Mouse (Mus musculus): ENCODE data around the gene Camta2. TPM values are rescaled to one million over a fixed set of nuclear protein-coding genes. Genes with fewer than 3 reads are reported as not detected.

Gene Camta2
- polyA plus RNA-seq, 1 experiment from 2014 or later = 12.6 TPM

DNA sequence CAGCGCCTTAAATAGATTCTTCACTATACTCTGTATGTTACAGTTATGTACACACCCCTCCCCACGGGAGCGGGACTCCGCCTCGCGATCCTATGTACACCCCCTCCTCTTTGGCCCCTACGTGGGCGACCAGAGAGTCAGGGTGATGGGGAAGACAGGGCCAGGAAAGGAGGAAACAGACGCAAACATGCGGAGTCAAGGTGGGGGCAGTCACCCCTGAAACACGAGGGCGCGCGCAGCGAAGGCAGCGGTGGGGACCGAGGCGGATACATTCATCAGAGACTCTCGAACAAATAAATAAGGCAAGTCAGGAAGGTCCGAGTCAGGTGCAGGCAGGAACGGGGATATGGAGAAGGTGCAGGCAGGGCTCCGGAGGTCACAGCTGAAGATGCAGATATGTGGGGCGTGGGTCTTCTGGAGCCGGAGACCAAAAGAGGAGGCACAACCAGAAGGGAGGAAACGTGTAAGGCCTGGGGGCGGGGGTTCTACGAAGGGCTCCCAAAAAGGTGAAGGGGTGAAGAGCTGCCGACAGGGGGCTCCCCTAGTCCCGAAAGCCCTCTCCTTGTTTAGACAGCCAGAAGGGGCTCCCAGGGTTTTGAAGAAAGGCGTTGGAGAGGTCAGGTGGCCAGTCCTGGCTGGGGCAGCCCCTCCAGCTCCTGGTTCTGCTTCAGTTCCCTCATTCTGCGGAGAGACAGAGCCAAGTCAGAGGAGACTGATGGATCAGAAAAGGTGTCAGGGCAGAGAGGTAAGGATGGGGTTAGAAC lies 18.1 kb downstream of the Camta2 start:
- peak overlapping the region; percentile 64 for H3K4me3 ChIP-seq (replicated peaks)
- under 1% methylated on average over 31 of the region's 31 CpGs for WGBS
- peak overlapping the region; percentile 92 for H3K4me2 ChIP-seq
- no peaks in the 10 kb centered on the region for H3K27me3 ChIP-seq
- peaks cover 28% of the 10 kb centered on the region for H3K36me3 ChIP-seq (replicated peaks)
- no peaks in the 10 kb centered on the region for H3K9me3 ChIP-seq
- peak; percentile 60 for ATAC-seq (ENCODE audit: low FRiP score)
- peak overlapping the region; percentile 84 for H3K9ac ChIP-seq
- H3K27ac ChIP-seq = peak overlapping the region; percentile 98
- peaks cover 28% of the 10 kb centered on the region for H3K4me1 ChIP-seq

DNA sequence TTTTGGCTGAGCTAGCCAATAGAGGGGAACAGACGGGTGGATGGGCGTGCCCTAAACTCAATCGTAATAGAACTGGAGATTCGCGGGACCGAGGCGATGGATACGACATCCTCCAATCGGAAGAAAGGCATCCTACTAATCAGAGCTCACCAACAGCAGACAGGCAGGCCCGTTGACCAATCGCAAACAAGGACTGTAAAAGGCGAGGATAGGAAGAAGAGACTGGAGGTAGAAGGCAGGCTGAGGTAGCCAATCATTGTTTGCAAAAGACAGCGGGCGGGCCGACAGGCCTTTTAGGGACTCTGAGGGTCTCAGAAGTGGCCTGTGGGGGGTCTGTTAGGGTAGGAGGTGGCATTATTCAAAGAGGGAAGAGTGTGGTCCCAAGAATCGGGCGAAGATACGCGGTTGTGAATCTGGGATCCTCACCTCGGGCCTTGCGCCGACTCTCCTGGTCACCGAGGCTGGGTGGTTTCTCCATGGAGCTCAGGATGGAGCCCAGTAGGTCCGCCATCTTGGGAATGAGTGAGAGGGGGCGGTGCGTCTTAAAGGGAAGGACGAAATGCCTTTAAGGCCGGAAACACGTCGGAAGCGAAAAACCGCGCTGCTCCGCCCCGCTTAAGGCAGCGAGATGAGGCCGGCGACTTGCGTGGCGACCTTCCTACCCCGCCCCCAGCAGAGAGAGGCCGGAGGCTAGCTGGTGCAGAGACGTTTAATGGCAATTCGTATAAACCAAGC lies 19.0 kb downstream of the Camta2 start, which contains the start of gene Spag7:
Spag7 (minus strand) TSS at position 646 of the 735 bp plus-strand sequence.
- ATAC-seq (ENCODE audit: low FRiP score) = peak; percentile 96
- H3K27me3 ChIP-seq = no peaks in the 10 kb centered on the region
- H3K36me3 ChIP-seq (replicated peaks) = peaks cover 31% of the 10 kb centered on the region
- no peaks in the 10 kb centered on the region for H3K9me3 ChIP-seq
- under 1% methylated on average over 44 of the region's 44 CpGs for WGBS
- H3K4me1 ChIP-seq = peaks cover 28% of the 10 kb centered on the region
- H3K4me3 ChIP-seq (replicated peaks) = peak within 1 kb of the TSS; percentile 64
- H3K4me2 ChIP-seq = peak within 1 kb of the TSS; percentile 92
- peak within 1 kb of the TSS; percentile 84 for H3K9ac ChIP-seq
- H3K27ac ChIP-seq = peak within 1 kb of the TSS; percentile 98

DNA sequence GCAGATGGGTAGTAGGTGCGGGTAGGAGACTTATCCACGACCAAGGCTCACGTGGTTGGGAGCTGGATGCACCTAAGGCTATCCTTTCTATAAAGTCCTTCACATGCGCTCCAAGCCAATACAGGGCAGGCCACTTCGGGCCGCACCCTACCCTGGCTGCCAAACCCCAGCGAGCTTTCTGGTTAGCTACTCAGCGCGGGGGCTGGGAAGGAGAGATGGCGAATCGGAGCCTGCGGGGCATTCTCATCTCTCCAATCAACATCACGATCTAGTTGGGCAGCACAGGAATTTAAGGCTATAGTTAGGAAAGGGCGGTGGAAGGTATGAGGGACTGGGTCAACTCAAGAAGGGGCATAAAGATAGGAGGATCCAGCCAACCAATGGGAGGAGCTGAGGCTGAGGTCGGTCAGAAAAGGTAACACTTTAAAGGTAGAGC lies 19.6 kb downstream of the Camta2 start:
- peak; percentile 42 for ATAC-seq (ENCODE audit: low FRiP score)
- H3K9ac ChIP-seq = peak overlapping the region; percentile 59
- H3K4me2 ChIP-seq = peak overlapping the region; percentile 78
- under 1% methylated on average over 15 of the region's 15 CpGs for WGBS
- H3K4me3 ChIP-seq (replicated peaks) = peak overlapping the region; percentile 64
- H3K4me1 ChIP-seq = peaks cover 28% of the 10 kb centered on the region
- no peaks in the 10 kb centered on the region for H3K9me3 ChIP-seq
- peaks cover 32% of the 10 kb centered on the region for H3K36me3 ChIP-seq (replicated peaks)
- H3K27me3 ChIP-seq = no peaks in the 10 kb centered on the region
- H3K27ac ChIP-seq = peak overlapping the region; percentile 98

DNA sequence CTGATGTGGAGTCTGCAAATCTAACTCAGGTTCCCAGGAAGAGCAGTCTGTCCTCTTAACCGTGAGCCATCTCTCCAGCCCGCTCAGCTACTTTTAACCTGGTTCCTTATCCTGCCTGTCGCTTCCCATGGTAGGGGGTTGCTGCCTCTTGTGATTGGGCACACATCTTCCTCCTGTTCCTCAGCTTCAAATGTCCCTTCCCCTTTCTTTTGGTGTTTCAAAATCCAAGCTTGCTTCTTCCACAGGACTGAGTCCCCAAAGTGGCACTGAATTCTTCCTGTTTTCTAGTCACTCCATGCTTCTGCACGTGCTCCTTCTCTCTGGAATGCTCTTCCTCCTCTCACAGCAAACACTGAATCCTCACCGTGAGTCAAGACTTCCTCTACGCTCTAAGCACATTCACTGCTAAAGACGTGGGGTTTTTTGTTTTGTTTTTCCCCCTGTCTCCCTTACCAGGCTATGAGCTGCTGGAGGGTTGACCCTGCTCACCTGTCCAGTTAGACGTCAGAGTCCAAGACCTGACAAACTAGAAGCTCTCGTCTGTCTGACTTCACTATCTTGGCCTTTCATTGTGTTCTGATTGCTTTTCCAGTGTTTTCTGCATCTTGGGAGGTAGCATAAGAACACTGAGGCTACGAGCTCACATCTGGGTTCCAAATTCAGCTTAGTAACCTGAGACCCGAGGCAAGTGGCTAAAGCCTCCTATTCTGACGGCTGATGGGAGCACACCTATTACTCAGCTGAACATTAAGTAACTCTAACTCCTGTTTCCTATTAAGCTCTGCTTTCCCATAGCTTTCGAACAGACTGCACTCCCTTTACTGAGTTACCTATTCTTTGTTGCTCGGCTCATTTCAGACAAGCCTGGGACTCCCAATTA lies 20.4 kb downstream of the Camta2 start:
- WGBS = 74% methylated on average over 14 of the region's 14 CpGs
- no peaks in the 10 kb centered on the region for H3K27me3 ChIP-seq
- H3K9me3 ChIP-seq = no peaks in the 10 kb centered on the region
- peaks cover 41% of the 10 kb centered on the region for H3K36me3 ChIP-seq (replicated peaks)
- H3K4me3 ChIP-seq (replicated peaks) = peak overlapping the region; percentile 64
- no peak overlapping the region for H3K27ac ChIP-seq
- H3K4me2 ChIP-seq = peak overlapping the region; percentile 78
- H3K9ac ChIP-seq = peak overlapping the region; percentile 59; the same call in 1 of the 2 replicates
- no peak for ATAC-seq (ENCODE audit: low FRiP score)
- peaks cover 28% of the 10 kb centered on the region for H3K4me1 ChIP-seq

DNA sequence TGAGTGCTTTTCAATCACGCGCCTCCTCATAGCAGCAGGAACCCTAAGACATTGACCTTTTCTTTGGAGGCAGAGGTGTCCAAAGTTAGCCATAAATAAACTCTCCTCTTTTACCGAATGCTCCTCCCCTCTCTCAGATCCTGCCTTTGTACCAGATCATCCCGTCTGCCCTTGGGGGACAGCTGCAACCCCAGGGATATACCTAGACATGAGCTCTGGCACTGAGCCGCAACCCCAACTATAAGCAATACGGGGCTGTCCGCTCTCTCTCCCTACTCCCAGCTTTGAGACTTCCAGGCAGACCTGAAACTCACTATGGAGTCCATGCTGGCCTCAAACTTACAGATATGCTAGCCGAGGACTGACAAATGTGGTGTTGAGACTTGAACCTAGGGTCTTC lies 21.2 kb downstream of the Camta2 start:
- Histone ChIP-seq H3K4me3 (replicated peaks) (no peak overlapping the region), H3K9me3 (no peaks in the 10 kb centered on the region), H3K9ac (no peak overlapping the region), H3K4me1 (peaks cover 28% of the 10 kb centered on the region), H3K27me3 (no peaks in the 10 kb centered on the region), H3K36me3 (replicated peaks) (peaks cover 47% of the 10 kb centered on the region), H3K4me2 (no peak overlapping the region), H3K27ac (no peak overlapping the region)
- ATAC-seq (ENCODE audit: low FRiP score) = no peak
- 93% methylated on average over 8 of the region's 8 CpGs for WGBS

DNA sequence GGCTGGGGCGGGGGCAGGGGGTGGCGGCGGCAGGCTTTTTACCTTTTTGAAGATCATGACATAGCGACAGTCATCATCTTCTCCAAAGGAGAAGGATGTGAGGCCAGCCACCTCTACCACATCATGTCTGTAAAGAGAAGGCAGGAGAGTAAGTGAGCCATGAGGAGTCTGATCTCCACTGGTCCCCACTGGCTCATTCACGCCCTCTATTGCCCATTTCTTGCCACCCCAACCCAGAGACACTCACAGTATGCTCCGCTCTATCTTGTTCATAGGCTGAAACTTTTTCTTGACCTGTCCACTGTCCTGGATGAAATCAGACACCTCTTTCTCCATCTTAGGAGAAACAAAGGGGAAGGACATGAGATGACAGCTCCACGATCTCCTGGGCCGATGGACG lies 23.2 kb downstream of the Camta2 start:
- peaks cover 47% of the 10 kb centered on the region for H3K36me3 ChIP-seq (replicated peaks)
- no peak for ATAC-seq (ENCODE audit: low FRiP score)
- no peak overlapping the region for H3K27ac ChIP-seq
- no peak overlapping the region for H3K4me3 ChIP-seq (replicated peaks)
- WGBS = 92% methylated on average over 9 of the region's 9 CpGs
- no peak overlapping the region for H3K9ac ChIP-seq
- no peaks in the 10 kb centered on the region for H3K27me3 ChIP-seq
- H3K4me2 ChIP-seq = no peak overlapping the region
- H3K9me3 ChIP-seq = no peaks in the 10 kb centered on the region
- H3K4me1 ChIP-seq = peaks cover 13% of the 10 kb centered on the region

DNA sequence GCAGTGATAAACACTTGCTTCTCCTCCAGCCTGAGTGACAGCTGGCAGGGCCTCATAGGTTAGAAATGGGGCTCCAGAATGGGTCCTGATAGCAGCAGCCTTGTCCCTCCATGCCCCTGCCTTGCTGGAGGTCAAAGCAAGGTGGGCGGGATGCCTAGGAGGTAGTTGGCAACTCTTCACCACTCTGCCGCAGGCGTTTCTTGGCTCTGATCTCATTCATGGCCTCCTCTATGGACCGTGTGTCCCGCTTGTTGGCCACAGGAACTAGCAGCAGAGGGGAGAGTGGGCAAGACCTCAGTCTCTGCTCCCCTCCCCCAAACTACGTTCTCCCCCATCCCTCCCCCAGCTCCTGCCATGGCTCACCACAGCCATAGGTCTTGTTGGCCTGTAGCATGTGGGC lies 23.9 kb downstream of the Camta2 start:
- Histone ChIP-seq H3K4me2 (no peak overlapping the region), H3K36me3 (replicated peaks) (peaks cover 47% of the 10 kb centered on the region), H3K27ac (no peak overlapping the region), H3K4me1 (peaks cover 13% of the 10 kb centered on the region), H3K27me3 (no peaks in the 10 kb centered on the region), H3K9me3 (no peaks in the 10 kb centered on the region), H3K9ac (no peak overlapping the region), H3K4me3 (replicated peaks) (no peak overlapping the region)
- no peak for ATAC-seq (ENCODE audit: low FRiP score)
- WGBS = 95% methylated on average over 6 of the region's 6 CpGs

DNA sequence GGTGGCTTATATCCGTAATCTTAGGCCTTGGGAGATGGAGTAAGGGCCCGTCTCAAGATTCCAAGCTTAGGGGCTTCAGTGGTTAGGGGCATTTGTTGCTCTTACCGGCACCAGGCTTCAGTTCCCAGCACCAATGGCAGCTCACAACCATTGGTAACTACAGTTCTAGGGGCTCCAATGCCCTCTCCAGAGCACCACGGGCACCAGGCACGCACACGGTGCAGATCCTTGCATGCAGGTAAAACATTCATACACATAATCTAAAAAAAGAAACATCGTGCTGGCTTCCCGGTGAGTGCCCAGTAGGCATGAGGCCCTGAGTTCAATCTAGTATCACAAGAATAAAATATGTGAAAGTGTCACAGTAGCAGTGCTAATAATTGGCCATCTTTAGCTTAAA lies 24.8 kb downstream of the Camta2 start:
- Histone ChIP-seq H3K27me3 (no peaks in the 10 kb centered on the region), H3K4me3 (replicated peaks) (no peak overlapping the region), H3K9ac (no peak overlapping the region), H3K4me1 (peaks cover 10% of the 10 kb centered on the region), H3K27ac (no peak overlapping the region), H3K4me2 (no peak overlapping the region), H3K9me3 (no peaks in the 10 kb centered on the region), H3K36me3 (replicated peaks) (peaks cover 47% of the 10 kb centered on the region)
- 88% methylated on average over 8 of the region's 8 CpGs for WGBS
- no peak for ATAC-seq (ENCODE audit: low FRiP score)

DNA sequence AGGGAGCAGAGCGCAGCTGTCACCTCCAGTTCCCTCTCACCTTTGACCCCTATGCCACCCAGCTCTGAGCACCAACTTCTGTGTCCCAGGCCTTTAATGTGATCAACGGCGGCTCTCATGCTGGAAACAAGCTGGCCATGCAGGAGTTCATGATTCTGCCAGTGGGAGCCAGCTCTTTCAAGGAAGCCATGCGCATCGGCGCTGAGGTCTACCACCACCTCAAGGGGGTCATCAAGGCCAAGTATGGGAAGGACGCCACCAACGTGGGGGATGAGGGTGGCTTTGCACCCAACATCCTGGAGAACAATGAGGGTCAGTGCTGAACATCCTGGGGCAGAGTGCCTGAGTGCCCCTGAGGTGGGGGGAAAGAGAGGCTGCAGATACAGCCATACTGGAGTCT lies 27.3 kb downstream of the Camta2 start:
- Histone ChIP-seq H3K4me3 (replicated peaks) (no peak overlapping the region), H3K4me2 (no peak overlapping the region), H3K9me3 (no peaks in the 10 kb centered on the region), H3K4me1 (peaks cover 15% of the 10 kb centered on the region), H3K36me3 (replicated peaks) (peaks cover 40% of the 10 kb centered on the region), H3K27ac (no peak overlapping the region), H3K9ac (no peak overlapping the region), H3K27me3 (peaks cover 3% of the 10 kb centered on the region; the same call in 1 of the 2 replicates)
- no peak for ATAC-seq (ENCODE audit: low FRiP score)
- WGBS = 87% methylated on average over 8 of the region's 8 CpGs

DNA sequence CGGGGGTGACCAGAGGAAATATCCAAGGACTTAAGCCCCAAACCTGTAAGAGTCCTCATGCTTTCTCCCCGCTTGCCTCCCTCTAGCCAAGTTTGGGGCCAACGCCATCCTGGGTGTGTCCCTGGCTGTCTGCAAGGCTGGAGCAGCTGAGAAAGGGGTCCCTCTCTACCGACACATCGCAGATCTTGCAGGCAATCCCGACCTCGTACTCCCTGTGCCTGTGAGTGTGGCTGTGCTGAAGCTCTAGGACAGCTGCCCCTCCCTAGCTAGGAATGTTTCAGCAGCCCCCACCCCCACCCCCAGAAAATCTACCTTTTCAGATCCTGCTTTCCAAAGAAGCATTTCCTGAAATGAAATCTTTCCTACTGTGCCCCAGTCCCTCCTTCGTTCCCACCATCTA lies 29.0 kb downstream of the Camta2 start:
- 75% methylated on average over 8 of the region's 8 CpGs for WGBS

DNA sequence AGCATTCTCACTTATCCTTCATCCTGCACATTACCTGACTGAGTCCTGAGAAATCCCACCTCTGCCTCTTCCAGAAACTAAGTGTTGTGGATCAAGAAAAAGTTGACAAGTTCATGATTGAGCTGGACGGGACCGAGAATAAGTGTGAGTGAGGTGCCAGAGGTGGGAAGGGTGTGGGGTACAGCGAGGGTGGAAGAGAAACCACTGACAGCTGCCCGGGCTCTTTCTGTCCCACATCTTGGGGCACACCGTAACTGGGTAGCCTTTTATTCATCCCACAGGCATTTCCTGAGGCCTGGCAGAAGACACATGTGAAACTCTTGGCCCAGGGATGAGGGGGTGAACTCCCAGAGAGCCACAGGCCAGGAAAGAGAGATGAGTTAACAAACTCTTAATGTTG lies 29.4 kb downstream of the Camta2 start:
- H3K36me3 ChIP-seq (replicated peaks) = peaks cover 21% of the 10 kb centered on the region

More for the DNA sequence above, 29.0 kb downstream of the Camta2 start:
- peaks cover 25% of the 10 kb centered on the region for H3K36me3 ChIP-seq (replicated peaks)
- no peaks in the 10 kb centered on the region for H3K9me3 ChIP-seq
- no peak overlapping the region for H3K4me2 ChIP-seq
- no peak overlapping the region for H3K4me3 ChIP-seq (replicated peaks)
- no peak overlapping the region for H3K9ac ChIP-seq
- peaks cover 3% of the 10 kb centered on the region; the same call in 1 of the 2 replicates for H3K27me3 ChIP-seq
- peaks cover 19% of the 10 kb centered on the region for H3K4me1 ChIP-seq
- no peak overlapping the region for H3K27ac ChIP-seq
- no peak for ATAC-seq (ENCODE audit: low FRiP score)

DNA sequence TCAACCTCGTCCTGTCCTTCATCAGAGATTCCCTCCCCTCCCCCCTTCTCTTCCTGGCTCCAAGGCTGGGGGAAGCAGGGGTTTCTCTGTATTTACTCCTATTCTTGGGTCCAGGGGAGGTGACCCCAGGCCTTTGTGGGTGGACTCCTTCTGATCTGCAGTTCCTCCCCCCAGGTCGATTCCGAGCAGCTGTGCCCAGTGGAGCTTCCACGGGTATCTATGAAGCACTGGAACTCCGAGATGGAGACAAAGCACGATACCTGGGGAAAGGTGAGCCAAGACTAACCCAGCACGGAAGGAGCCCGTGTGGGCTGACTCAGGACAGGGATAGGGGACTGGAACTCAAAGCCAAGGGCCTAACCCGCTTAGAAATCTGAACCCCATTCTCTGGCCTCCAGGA lies 29.9 kb downstream of the Camta2 start:
- H3K4me3 ChIP-seq (replicated peaks) = no peak overlapping the region
- no peak overlapping the region for H3K9ac ChIP-seq
- no peaks in the 10 kb centered on the region for H3K9me3 ChIP-seq
- H3K4me1 ChIP-seq = peaks cover 22% of the 10 kb centered on the region
- peaks cover 3% of the 10 kb centered on the region; the same call in 1 of the 2 replicates for H3K27me3 ChIP-seq
- H3K4me2 ChIP-seq = no peak overlapping the region
- no peak overlapping the region for H3K27ac ChIP-seq
- WGBS = 59% methylated on average over 9 of the region's 9 CpGs
- H3K36me3 ChIP-seq (replicated peaks) = peaks cover 15% of the 10 kb centered on the region
- no peak for ATAC-seq (ENCODE audit: low FRiP score)

More for the DNA sequence above, 29.4 kb downstream of the Camta2 start:
- Histone ChIP-seq H3K27ac (no peak overlapping the region), H3K9ac (no peak overlapping the region), H3K4me3 (replicated peaks) (no peak overlapping the region), H3K4me1 (peaks cover 19% of the 10 kb centered on the region), H3K4me2 (no peak overlapping the region), H3K27me3 (peaks cover 3% of the 10 kb centered on the region; the same call in 1 of the 2 replicates), H3K9me3 (no peaks in the 10 kb centered on the region)
- WGBS = 84% methylated on average over 5 of the region's 5 CpGs
- no peak for ATAC-seq (ENCODE audit: low FRiP score)
